Mouse (Mus musculus): ENCODE results near the gene Smagp.
A peak's percentile ranks its signal among the peaks of the same experiment; 100 is the strongest.

DNA sequence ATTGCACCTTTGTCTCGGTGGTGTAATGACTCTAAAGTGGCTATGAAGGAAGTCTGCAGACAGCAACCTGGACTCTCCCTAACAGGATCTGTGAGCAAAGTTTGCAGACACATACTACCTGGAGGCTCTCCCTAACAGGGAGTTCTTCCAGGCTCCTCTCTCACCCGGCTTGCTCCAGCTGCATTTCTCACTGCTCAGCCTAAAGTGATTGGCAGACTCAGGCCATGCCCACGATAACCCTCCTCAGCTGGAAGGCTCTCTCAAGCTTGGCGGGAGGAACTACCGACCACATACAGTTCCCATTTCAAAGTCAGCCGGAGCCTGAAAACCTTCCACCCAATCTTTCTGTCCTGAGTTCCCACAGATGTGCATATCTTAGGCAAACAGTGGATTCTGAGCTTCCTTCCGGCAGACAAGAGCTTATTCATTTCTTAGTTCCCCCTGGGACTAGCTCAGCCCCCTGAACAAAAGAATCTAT is 29.5 kb upstream of the Smagp start:
- TF ChIP-seq JUN (IDR thresholded peaks at IDR 0.05; ENCODE audit: insufficient read depth, low read depth, low read length) (no peak), MAX (IDR thresholded peaks at IDR 0.05; ENCODE audit: low read length) (no peak), ELF1 (IDR thresholded peaks at IDR 0.05; ENCODE audit: low read depth, low read length) (no peak), POLR2A (IDR thresholded peaks at IDR 0.05; ENCODE audit: low read depth, low read length) (no peak), CHD1 (IDR thresholded peaks at IDR 0.05; ENCODE audit: low read depth, low read length) (no peak), MEF2A (IDR thresholded peaks at IDR 0.05; ENCODE audit: borderline replicate concordance, low read depth, low read length) (no peak), SMC3 (IDR thresholded peaks at IDR 0.05; ENCODE audit: low read depth, low read length) (no peak), EP300 (IDR thresholded peaks at IDR 0.05; ENCODE audit: low read length) (0 out of 2 replicates have a peak, but pooled peaks have one; percentile 31), UBTF (IDR thresholded peaks at IDR 0.05; ENCODE audit: low read depth, low read length) (no peak), CTCF (conservative IDR thresholded peaks at IDR 0.05 in 1 of 2, IDR thresholded peaks at IDR 0.05 in 1 of 2; ENCODE audit: low read depth in 2 of 2, low read length in 2 of 2) (no peak), E2F4 (IDR thresholded peaks at IDR 0.05; ENCODE audit: insufficient replicate concordance, low read depth, low read length) (no peak)
